Mouse (Mus musculus): ENCODE measurements around the gene Dgki. TPM values are rescaled to one million over a fixed set of nuclear protein-coding genes. Genes with fewer than 3 reads are reported as not detected.

Gene Dgki
- total and polyA plus RNA-seq, 3 experiments, result not detected

GRCm38 (mm10) chr6:37199502-37199901, 100.5 kb downstream of the Dgki start:
- no peak overlapping the region for H3K9ac ChIP-seq (ENCODE audit: control insufficient read depth, low read depth, low read length, poor library complexity, severe bottlenecking)
- TF ChIP-seq NRF1 (IDR thresholded peaks at IDR 0.05; ENCODE audit: insufficient read depth, low read depth, low read length, poor library complexity, severe bottlenecking), result no peak
- H3K27ac ChIP-seq (ENCODE audit: control insufficient read depth, low read depth, low read length), result no peak overlapping the region
- no peak for DNase-seq (ENCODE audit: low read depth, low spot score)
- no peaks in the 10 kb centered on the region for H3K4me1 ChIP-seq (ENCODE audit: control insufficient read depth in 1 of 2, insufficient read depth in 2 of 2, low read length in 2 of 2)
- no peaks in the 10 kb centered on the region for H3K36me3 ChIP-seq (ENCODE audit: control insufficient read depth in 1 of 2, insufficient read depth in 2 of 2, low read length in 2 of 2)
- no peaks in the 10 kb centered on the region for H3K9me3 ChIP-seq (replicated peaks; ENCODE audit: insufficient read depth, low read length)
- H3K79me2 ChIP-seq (ENCODE audit: control insufficient read depth, insufficient read depth, low read length, poor library complexity), result no peaks in the 10 kb centered on the region
- no peaks in the 10 kb centered on the region for H3K27me3 ChIP-seq (ENCODE audit: control insufficient read depth in 1 of 2, insufficient read depth in 2 of 2, low read length in 2 of 2)
- no peak overlapping the region for H3K4me3 ChIP-seq (ENCODE audit: control insufficient read depth in 1 of 2, insufficient read depth in 1 of 2, low read depth in 2 of 2, low read length in 2 of 2)

GRCm38 (mm10) chr6:37197745-37198144, 102.2 kb downstream of the Dgki start:
- no peak overlapping the region for H3K9ac ChIP-seq (ENCODE audit: control insufficient read depth, low read depth, low read length, poor library complexity, severe bottlenecking)
- no peak for DNase-seq (ENCODE audit: low read depth, low spot score)
- no peak overlapping the region for H3K4me3 ChIP-seq (ENCODE audit: control insufficient read depth in 1 of 2, insufficient read depth in 1 of 2, low read depth in 2 of 2, low read length in 2 of 2)
- H3K9me3 ChIP-seq (replicated peaks; ENCODE audit: insufficient read depth, low read length), result no peaks in the 10 kb centered on the region
- TF ChIP-seq MAFK (IDR thresholded peaks at IDR 0.05; ENCODE audit: borderline replicate concordance, low read depth, low read length), result no peak
- no peak for TF ChIP-seq MXI1 (IDR thresholded peaks at IDR 0.05; ENCODE audit: low read depth, low read length)
- TF ChIP-seq CTCF (IDR thresholded peaks at IDR 0.05 in 2 of 3, conservative IDR thresholded peaks at IDR 0.05 in 1 of 3; ENCODE audit: control insufficient read depth in 1 of 3, insufficient read depth in 1 of 3, low read depth in 2 of 3, low read length in 3 of 3, poor library complexity in 1 of 3, severe bottlenecking in 1 of 3), result no peak
- no peak for TF ChIP-seq MEF2A (IDR thresholded peaks at IDR 0.05; ENCODE audit: extremely low read depth, insufficient replicate concordance, low read depth, low read length, poor library complexity, severe bottlenecking)
- no peak for TF ChIP-seq NRF1 (IDR thresholded peaks at IDR 0.05; ENCODE audit: insufficient read depth, low read depth, low read length, poor library complexity, severe bottlenecking)
- TF ChIP-seq POLR2AphosphoS5 (IDR thresholded peaks at IDR 0.05; ENCODE audit: borderline replicate concordance, low read depth, low read length), result no peak
- no peak for TF ChIP-seq ZMIZ1 (IDR thresholded peaks at IDR 0.05; ENCODE audit: low read depth, low read length)
- no peak for TF ChIP-seq MYB (IDR thresholded peaks at IDR 0.05; ENCODE audit: low read depth, low read length)
- no peak for TF ChIP-seq TAL1 (IDR thresholded peaks at IDR 0.05; ENCODE audit: low read length)
- TF ChIP-seq E2F4 (IDR thresholded peaks at IDR 0.05; ENCODE audit: borderline replicate concordance, low read depth, low read length), result no peak
- H3K27ac ChIP-seq (ENCODE audit: control insufficient read depth, low read depth, low read length), result no peak overlapping the region
- H3K36me3 ChIP-seq (ENCODE audit: control insufficient read depth in 1 of 2, insufficient read depth in 2 of 2, low read length in 2 of 2), result no peaks in the 10 kb centered on the region
- no peaks in the 10 kb centered on the region for H3K79me2 ChIP-seq (ENCODE audit: control insufficient read depth, insufficient read depth, low read length, poor library complexity)
- H3K4me1 ChIP-seq (ENCODE audit: control insufficient read depth in 1 of 2, insufficient read depth in 2 of 2, low read length in 2 of 2), result no peaks in the 10 kb centered on the region
- H3K27me3 ChIP-seq (ENCODE audit: control insufficient read depth in 1 of 2, insufficient read depth in 2 of 2, low read length in 2 of 2), result no peaks in the 10 kb centered on the region

- TF ChIP-seq POLR2A (IDR thresholded peaks at IDR 0.05; ENCODE audit: control insufficient read depth in 1 of 2, insufficient read depth in 1 of 2, low read depth in 1 of 2, low read length in 2 of 2, poor library complexity in 1 of 2) (no peak), MYB (IDR thresholded peaks at IDR 0.05; ENCODE audit: low read depth, low read length) (no peak)
- H3K27ac ChIP-seq (ENCODE audit: control insufficient read depth, low read depth, low read length), result no peak overlapping the region
- no peaks in the 10 kb centered on the region for H3K9me3 ChIP-seq (replicated peaks; ENCODE audit: insufficient read depth, low read length)
- no peaks in the 10 kb centered on the region for H3K79me2 ChIP-seq (ENCODE audit: control insufficient read depth, insufficient read depth, low read length, poor library complexity)
- H3K36me3 ChIP-seq (ENCODE audit: control insufficient read depth in 1 of 2, insufficient read depth in 2 of 2, low read length in 2 of 2), result no peaks in the 10 kb centered on the region
- no peak for DNase-seq (ENCODE audit: low read depth, low spot score)
- no peak overlapping the region for H3K4me3 ChIP-seq (ENCODE audit: control insufficient read depth in 1 of 2, insufficient read depth in 1 of 2, low read depth in 2 of 2, low read length in 2 of 2)
- H3K27me3 ChIP-seq (ENCODE audit: control insufficient read depth in 1 of 2, insufficient read depth in 2 of 2, low read length in 2 of 2), result no peaks in the 10 kb centered on the region
- H3K4me1 ChIP-seq (ENCODE audit: control insufficient read depth in 1 of 2, insufficient read depth in 2 of 2, low read length in 2 of 2), result no peaks in the 10 kb centered on the region
- no peak overlapping the region for H3K9ac ChIP-seq (ENCODE audit: control insufficient read depth, low read depth, low read length, poor library complexity, severe bottlenecking)
Measured at GRCm38 (mm10) chr6:37196870-37197269, 103.1 kb downstream of the Dgki start.
